Comparison of ENCODE assay signal across 23 mouse cellular contexts in genomic region chr15:103106201-103106600, GRCm38 (mm10).
DNase-seq lines count a peak whose midpoint lies in the region; ATAC-seq lines count a peak whose summit lies in the region.
"Had no signal": no experiment of that assay in that cellular context is flagged by ENCODE, and none has a peak within 500 bp of the region (broad histone marks: within the 10 kb centered on the region; RNA-seq: fewer than 3 reads in every experiment).

No protein-coding gene starts in this region.

- ATAC-seq in neural tube, embryonic 11.5 days (ENCODE audit: insufficient read depth, low FRiP score, low TSS enrichment): 0 out of 2 replicates have a peak, but pooled peaks have one; percentile 22
- no peak for ATAC-seq in midbrain, embryonic 13.5 days
- ATAC-seq: activated CD4-positive, CD25-positive, alpha-beta regulatory T cell, adult 4 months; inflammation-experienced regulatory T-cells, adult 6 months; lung, postnatal 0 days had no signal

- H3K36me3 ChIP-seq in neural tube, embryonic 11.5 days (ENCODE audit: control insufficient read depth, insufficient read depth, low read length): no peaks in the 10 kb centered on the region
- no peaks in the 10 kb centered on the region for H3K36me3 ChIP-seq in midbrain, embryonic 13.5 days
- H3K36me3 ChIP-seq: heart, embryonic 12.5 days; limb, embryonic 15.5 days; liver, embryonic 15.5 days had no signal

- H3K27me3 ChIP-seq in neural tube, embryonic 11.5 days (ENCODE audit: control insufficient read depth, insufficient read depth, low read length): no peaks in the 10 kb centered on the region
- peaks cover 41% of the 10 kb centered on the region for H3K27me3 ChIP-seq in midbrain, embryonic 13.5 days

- peak overlapping the region; percentile 83 for H3K9ac ChIP-seq in neural tube, embryonic 11.5 days (ENCODE audit: low read length)
- H3K9ac ChIP-seq in midbrain, embryonic 13.5 days (replicated peaks): no peak overlapping the region
- H3K9ac ChIP-seq: heart, embryonic 12.5 days; limb, embryonic 15.5 days; liver, embryonic 15.5 days had no signal

- H3K4me1 ChIP-seq in neural tube, embryonic 11.5 days (ENCODE audit: control insufficient read depth, insufficient read depth, low read length): peaks cover 50% of the 10 kb centered on the region
- peaks cover 36% of the 10 kb centered on the region for H3K4me1 ChIP-seq in midbrain, embryonic 13.5 days (replicated peaks)
- H3K4me1 ChIP-seq: heart, embryonic 12.5 days had no signal

- peak overlapping the region; percentile 82 for H3K4me2 ChIP-seq in neural tube, embryonic 11.5 days (ENCODE audit: low read depth)
- no peak overlapping the region for H3K4me2 ChIP-seq in midbrain, embryonic 13.5 days (replicated peaks)
- H3K4me2 ChIP-seq: heart, embryonic 12.5 days; limb, embryonic 15.5 days; liver, embryonic 15.5 days had no signal

- H3K27ac ChIP-seq in neural tube, embryonic 11.5 days (ENCODE audit: low read depth, low read length): peak overlapping the region; percentile 79
- peak overlapping the region; percentile 56; the same call in 1 of the 2 replicates for H3K27ac ChIP-seq in midbrain, embryonic 13.5 days
- H3K27ac ChIP-seq: limb, embryonic 15.5 days; liver, embryonic 15.5 days had no signal

- peak; percentile 44 for DNase-seq in embryo, embryonic 11 days
- no peak for DNase-seq in embryo, embryonic 10 days (ENCODE audit: low spot score)
- DNase-seq in neural tube, embryonic 11.5 days (ENCODE audit: low spot score): peak; percentile 61
- no peak for DNase-seq in neural tube, embryonic 10.5 days (ENCODE audit: extremely low spot score, low spot score)
- DNase-seq in thymus, postnatal 10 days (ENCODE audit: low spot score in 2 of 2): no peak
- DNase-seq in ovary, postnatal 36 days (ENCODE audit: low spot score): no peak
- DNase-seq: adrenal gland, postnatal 10 days; cerebellum, adult 11 months; cerebellum, postnatal 14 days; heart, adult 11 months; heart, postnatal 14 days; kidney, adult 2 months; kidney, postnatal 14 days; right cerebral cortex, postnatal 4 days; thymus, postnatal 25 days had no signal

- 0 out of 2 replicates have a peak overlapping the region, but pooled peaks have one; percentile 4 for H3K4me3 ChIP-seq in neural tube, embryonic 11.5 days (ENCODE audit: low read depth, low read length)
- no peak overlapping the region for H3K4me3 ChIP-seq in midbrain, embryonic 13.5 days (replicated peaks)
- H3K4me3 ChIP-seq: heart, embryonic 12.5 days; limb, embryonic 15.5 days; liver, embryonic 15.5 days had no signal

- 4% methylated on average over 2 of the region's 2 CpGs for WGBS in neural tube, embryonic 11.5 days
- WGBS in midbrain, embryonic 13.5 days: 0% methylated on average over 2 of the region's 2 CpGs

- no peaks in the 10 kb centered on the region for H3K9me3 ChIP-seq in neural tube, embryonic 11.5 days (ENCODE audit: control insufficient read depth, low read length)
- no peaks in the 10 kb centered on the region for H3K9me3 ChIP-seq in midbrain, embryonic 13.5 days
- H3K9me3 ChIP-seq: G1E; heart, embryonic 12.5 days; limb, embryonic 15.5 days; liver, embryonic 15.5 days had no signal

Comparison
In these comparisons a context has a peak if more than half of its experiments do, and no peak if none do; other contexts are left out.
1. DNase-seq: peak in embryo, embryonic 11 days (single experiment) and neural tube, embryonic 11.5 days (single experiment); none in embryo, embryonic 10 days (single experiment), neural tube, embryonic 10.5 days (single experiment), thymus, postnatal 10 days (0 of 2) and ovary, postnatal 36 days (single experiment).